Mouse (Mus musculus) small intestine, adult 2 months (tissue): ENCODE results near the gene Gm3183. TPM values are rescaled to one million over a fixed set of nuclear protein-coding genes. Genes with fewer than 3 reads are reported as not detected.
"Not testable (repeated sequence)": the region's sequence is repeated elsewhere in the genome, so short reads cannot be mapped to it uniquely, and the experiment has no call there.

Experiments
- H3K27ac ChIP-seq: fragments of 200-500 bp; 2 replicates; pipeline ENCODE4 v1.5.1; 2012; ENCODE audit warnings: low read depth, low read length, control low read depth, inconsistent platforms; ENCODE audit not compliant: insufficient read depth
- H3K27me3 ChIP-seq: fragments of 200-500 bp; 2 replicates; pipeline ENCODE4 v1.6.1; 2012; ENCODE audit warnings: mild to moderate bottlenecking, moderate library complexity, low read length, inconsistent platforms; ENCODE audit not compliant: control insufficient read depth, insufficient read depth
- H3K36me3 ChIP-seq: fragments of 200-500 bp; 2 replicates; pipeline ENCODE4 v1.6.1; 2012; ENCODE audit warnings: mild to moderate bottlenecking, low read length, control low read depth, inconsistent platforms; ENCODE audit not compliant: control insufficient read depth, insufficient read depth
- H3K4me1 ChIP-seq: fragments of 200-500 bp; 2 replicates; pipeline ENCODE4 v1.6.1; 2012; ENCODE audit warnings: low read length, inconsistent platforms, mixed read lengths; ENCODE audit not compliant: control insufficient read depth, insufficient read depth, insufficient read length
- H3K4me3 ChIP-seq: fragments of 200-500 bp; 2 replicates; pipeline ENCODE4 v1.5.1; 2012; ENCODE audit warnings: low read depth, mild to moderate bottlenecking, control low read depth, inconsistent platforms, low read length, moderate library complexity
- WGBS: fragments of 180-500 bp; shearing (Covaris S2); methylation state at CpG from one replicate; pipeline ENCODE4 v1.1.7; 2018; 5-methylcytosine and 5-hydroxymethylcytosine counted together
- polyA plus RNA-seq: library from polyadenylated mRNA; depleted of rRNA; stranded (reverse); fragments of >200 nt; gene quantifications from 2 replicates; pipeline ENCODE4 v1.2.3, GENCODE M21; 2012; rRNA removed

Gene Gm3183
- polyA plus RNA-seq = not detected in 2 replicates

- no CpG with 5 or more reads among the region's 1 CpGs for WGBS
- H3K4me3 ChIP-seq, H3K27ac ChIP-seq, H3K27me3 ChIP-seq, H3K4me1 ChIP-seq, H3K36me3 ChIP-seq: not testable (repeated sequence)
Observed at GRCm38 (mm10) chr5:94865136-94865535, at the start of gene Gm3183. Gene Gm3183 (plus strand): TSS chr5:94865436.

Other genes starting within 250 kb of the Gm3183 start
- gene Gm3147, start 249.1 kb upstream of the Gm3183 start, polyA plus RNA-seq = not detected in 2 replicates
- not detected in 2 replicates for gene Gm6509, start 241.5 kb upstream of the Gm3183 start, polyA plus RNA-seq
- gene Gm6205, start 217.1 kb upstream of the Gm3183 start, polyA plus RNA-seq = not detected in 2 replicates
- gene Gm6367, start 123.2 kb downstream of the Gm3183 start, polyA plus RNA-seq = not detected in 2 replicates
- not detected in 2 replicates for gene Gm7942, start 241.5 kb downstream of the Gm3183 start, polyA plus RNA-seq